Mouse (Mus musculus) kidney, adult 10 weeks (tissue): ENCODE measurements around the gene Ms4a13. TPM values are rescaled to one million over a fixed set of nuclear protein-coding genes. Genes with fewer than 3 reads are reported as not detected.

Source experiments
- polyA plus RNA-seq: library from polyadenylated mRNA; stranded (reverse); fragments of 350-450 nt; fragmentation: Illumina TruSeq; extraction: RNeasy Lipid Tissue Mini Kit (QIAGEN cat#74804); gene quantifications from one replicate; pipeline ENCODE4 v1.2.3, GENCODE M21; 2014; ENCODE audit warnings: low read depth, low replicate concordance

Gene Ms4a13
- not detected for polyA plus RNA-seq

DNA sequence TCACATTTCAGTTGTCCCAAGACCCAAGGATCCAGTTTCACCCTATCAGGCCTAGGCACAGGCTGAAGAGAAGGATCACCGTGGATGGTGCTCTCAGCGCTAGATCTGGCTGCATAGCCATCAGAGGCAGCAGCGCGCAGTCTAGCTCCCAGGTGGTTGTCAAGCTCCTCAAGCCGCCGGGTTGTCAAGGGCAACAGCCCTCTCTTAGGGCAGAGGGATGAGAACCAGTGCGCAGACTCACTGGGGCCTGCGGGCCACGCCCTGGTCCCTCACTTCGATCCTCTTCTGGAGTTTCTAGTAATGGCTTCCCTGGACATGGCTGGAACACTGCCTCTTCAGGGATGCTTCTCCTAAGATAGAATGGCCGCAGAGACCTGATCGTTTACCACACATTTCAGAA, at the start of gene Ms4a13:
Gene Ms4a13, minus strand, starts transcription at position 192 of the 400 bp plus-strand sequence.

DNA sequence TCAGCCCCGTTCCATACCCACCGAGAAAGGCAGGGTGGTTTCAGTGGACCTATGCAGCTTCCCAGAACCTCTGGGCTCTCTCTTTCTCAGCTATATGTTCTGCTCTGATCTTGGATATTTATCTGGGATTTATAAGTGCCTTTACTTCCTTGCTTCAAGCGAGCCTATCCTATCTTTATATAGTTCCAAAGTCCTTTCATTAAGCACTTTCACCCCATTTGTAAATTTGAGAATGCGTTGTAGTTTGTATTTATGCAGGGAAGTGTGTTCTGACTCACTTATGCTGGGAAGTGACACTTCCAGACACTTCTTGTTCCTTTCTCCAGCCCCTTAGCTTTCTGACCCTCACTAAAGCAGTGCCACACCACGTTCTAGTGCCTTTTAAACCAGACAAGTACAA, 35.8 kb upstream of the Ms4a13 start, which contains the start of gene Ms4a12:
Gene Ms4a12, minus strand, starts transcription at position 101 of the 400 bp plus-strand sequence.

GRCm38 (mm10) chr19:11165172-11165571, 31.4 kb downstream of the Ms4a13 start, which contains the start of gene 1700025F22Rik:
Gene 1700025F22Rik (minus strand): TSS chr19:11165320.

DNA sequence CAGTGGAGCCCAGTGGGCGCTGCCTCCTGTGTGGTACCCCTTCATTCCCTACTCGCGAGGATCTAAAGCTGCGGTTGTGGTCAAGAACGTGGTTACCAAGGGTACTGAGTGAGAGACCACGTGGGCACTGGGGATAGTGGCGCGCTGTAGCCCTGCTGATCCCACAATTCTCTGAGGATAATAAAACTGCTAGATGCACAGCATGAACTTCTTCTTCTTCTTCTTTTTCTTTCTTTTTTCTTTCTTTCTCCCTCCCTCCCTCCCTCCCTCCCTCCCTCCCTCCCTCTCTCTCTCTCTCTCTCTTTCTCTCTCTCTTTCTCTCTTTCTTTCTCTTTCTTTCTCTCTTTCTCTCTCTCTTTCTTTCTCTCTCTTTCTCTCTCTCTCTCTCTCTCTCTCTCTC, 65.8 kb downstream of the Ms4a13 start, which contains the start of gene 1700017D01Rik:
Gene 1700017D01Rik, minus strand, starts transcription at position 101 of the 400 bp plus-strand sequence.

Other genes starting within 250 kb of the Ms4a13 start
- gene Ccdc86, start 247.5 kb downstream of the Ms4a13 start, polyA plus RNA-seq: 1.1 TPM
- gene Ms4a10, start 222.1 kb downstream of the Ms4a13 start, polyA plus RNA-seq: not detected
- gene Ms4a15, start 203.5 kb downstream of the Ms4a13 start, polyA plus RNA-seq: not detected
- not detected for gene Ms4a18, start 178.7 kb downstream of the Ms4a13 start, polyA plus RNA-seq
- not detected for gene Ms4a8a, start 115.6 kb downstream of the Ms4a13 start, polyA plus RNA-seq
- gene 1700017D01Rik, start 65.9 kb downstream of the Ms4a13 start, polyA plus RNA-seq: not detected
- gene 1700025F22Rik, start 31.4 kb downstream of the Ms4a13 start, polyA plus RNA-seq: not detected
- not detected for gene Ms4a12, start 35.7 kb upstream of the Ms4a13 start, polyA plus RNA-seq
- gene Ms4a1, start 69.5 kb upstream of the Ms4a13 start, polyA plus RNA-seq: 0.53 TPM
- gene Ms4a5, start 87.1 kb upstream of the Ms4a13 start, polyA plus RNA-seq: not detected
- gene Ms4a14, start 117.7 kb upstream of the Ms4a13 start, polyA plus RNA-seq: 0.53 TPM
- gene Ms4a7, start 139.4 kb upstream of the Ms4a13 start, polyA plus RNA-seq: 3.0 TPM
- gene Ms4a4a, start 178.8 kb upstream of the Ms4a13 start, polyA plus RNA-seq: 0.61 TPM
- 1.3 TPM for gene Ms4a4c, start 208.0 kb upstream of the Ms4a13 start, polyA plus RNA-seq
- 1.1 TPM for gene Ms4a4b, start 246.8 kb upstream of the Ms4a13 start, polyA plus RNA-seq